Mouse (Mus musculus) kidney, adult 2 months (tissue): ENCODE measurements at regions not wholly inside any gene's neighbourhood (a gene's known extent, or its start where the extent isn't known, plus 50 kb on each side); places are given as distances from the start of the nearest gene placed in this dataset.

Source experiments
- DNase-seq: peaks from one replicate; pipeline ENCODE4 v3.0.0; 2021
- H3K27ac ChIP-seq: fragments of 200-500 bp; 2 replicates; pipeline ENCODE4 v1.5.1; 2012; ENCODE audit warnings: low read depth, low read length, control low read depth, inconsistent platforms; ENCODE audit not compliant: insufficient read depth
- H3K27me3 ChIP-seq: fragments of 200-500 bp; replicated peaks from 2 replicates; pipeline ENCODE4 v1.6.1; 2012; ENCODE audit warnings: mild to moderate bottlenecking, moderate library complexity, low read length, inconsistent platforms; ENCODE audit not compliant: control insufficient read depth, insufficient read depth
- H3K36me3 ChIP-seq: fragments of 200-500 bp; 2 replicates; pipeline ENCODE4 v1.6.1; 2012; ENCODE audit warnings: mild to moderate bottlenecking, moderate library complexity, low read length, inconsistent platforms; ENCODE audit not compliant: control insufficient read depth, insufficient read depth
- H3K4me1 ChIP-seq: fragments of 200-500 bp; 2 replicates; pipeline ENCODE4 v1.6.1; 2011; ENCODE audit warnings: low read length; ENCODE audit not compliant: control insufficient read depth, insufficient read depth
- H3K4me3 ChIP-seq: fragments of 200-500 bp; 2 replicates; pipeline ENCODE4 v1.5.1; 2011; ENCODE audit warnings: mild to moderate bottlenecking, low read depth, low read length, control low read depth; ENCODE audit not compliant: insufficient read depth
- CTCF ChIP-seq: fragments of 200-500 bp; conservative IDR thresholded peaks from 2 replicates; pipeline ENCODE4 v1.5.1; 2011; ENCODE audit warnings: low read depth, mild to moderate bottlenecking, control low read depth, low read length, moderate library complexity, mixed read lengths; ENCODE audit not compliant: insufficient read depth, insufficient read length
- POLR2A ChIP-seq: fragments of 200-500 bp; IDR thresholded peaks from one replicate; pipeline ENCODE4 v1.6.1; 2011; ENCODE audit warnings: low read depth, low read length, control low read depth
- WGBS: fragments of 180-500 bp; shearing (Covaris S2); methylation state at CpG from one replicate; pipeline ENCODE4 v1.1.7; 2018; 5-methylcytosine and 5-hydroxymethylcytosine counted together

- Histone ChIP-seq H3K27ac (no peak overlapping the region), H3K4me3 (no peak overlapping the region), H3K36me3 (no peaks in the 10 kb centered on the region), H3K4me1 (0 out of 2 replicates have a peak, but pooled peaks cover 4% of the 10 kb centered on the region), H3K27me3 (no peaks in the 10 kb centered on the region)
- 90% methylated on average over 14 of the region's 14 CpGs for WGBS
- TF ChIP-seq POLR2A (no peak), CTCF (no peak)
- no peak for DNase-seq
These were observed 153.1 kb downstream of the Zfp36l1 start for GRCm38 (mm10) chr12:79959540-79960305.

GRCm38 (mm10) chr12:79957211-79957610 lies 155.6 kb downstream of the Zfp36l1 start:
- Histone ChIP-seq H3K27ac (no peak overlapping the region), H3K27me3 (no peaks in the 10 kb centered on the region), H3K36me3 (no peaks in the 10 kb centered on the region), H3K4me1 (no peaks in the 10 kb centered on the region), H3K4me3 (no peak overlapping the region)
- 85% methylated on average over 4 of the region's 4 CpGs for WGBS
- TF ChIP-seq CTCF (no peak), POLR2A (no peak)
- no peak for DNase-seq

- Histone ChIP-seq H3K27ac (no peak overlapping the region), H3K36me3 (no peaks in the 10 kb centered on the region), H3K4me1 (peaks cover 2% of the 10 kb centered on the region; the same call in 1 of the 2 replicates), H3K4me3 (no peak overlapping the region), H3K27me3 (no peaks in the 10 kb centered on the region)
- TF ChIP-seq POLR2A (no peak), CTCF (no peak)
- WGBS, result 90% methylated on average over 6 of the region's 6 CpGs
- no peak for DNase-seq
These were observed 156.5 kb downstream of the Zfp36l1 start for GRCm38 (mm10) chr12:79956351-79956750.

GRCm38 (mm10) chr12:79955501-79955900 lies 157.3 kb downstream of the Zfp36l1 start:
- TF ChIP-seq POLR2A, result no peak
- no peak for TF ChIP-seq CTCF
- no peak for DNase-seq
- 92% methylated on average over 2 of the region's 2 CpGs for WGBS
- H3K4me1 ChIP-seq, result peaks cover 5% of the 10 kb centered on the region; the same call in 1 of the 2 replicates
- H3K27ac ChIP-seq, result no peak overlapping the region
- H3K36me3 ChIP-seq, result no peaks in the 10 kb centered on the region
- no peak overlapping the region for H3K4me3 ChIP-seq
- no peaks in the 10 kb centered on the region for H3K27me3 ChIP-seq

- Histone ChIP-seq H3K36me3 (no peaks in the 10 kb centered on the region), H3K27me3 (no peaks in the 10 kb centered on the region), H3K27ac (peak overlapping the region; percentile 7; the same call in 1 of the 2 replicates), H3K4me3 (no peak overlapping the region), H3K4me1 (peaks cover 8% of the 10 kb centered on the region)
- 88% methylated on average over 7 of the region's 7 CpGs for WGBS
- TF ChIP-seq POLR2A, result no peak
- TF ChIP-seq CTCF, result no peak
- DNase-seq, result no peak
These were observed 162.2 kb downstream of the Zfp36l1 start for GRCm38 (mm10) chr12:79950579-79951112.

- H3K4me1 ChIP-seq, result peaks cover 8% of the 10 kb centered on the region
- peak overlapping the region; percentile 53 for H3K27ac ChIP-seq
- no peaks in the 10 kb centered on the region for H3K36me3 ChIP-seq
- H3K4me3 ChIP-seq, result no peak overlapping the region
- WGBS, result 29% methylated on average over 14 of the region's 14 CpGs
- H3K27me3 ChIP-seq, result no peaks in the 10 kb centered on the region
- no peak for TF ChIP-seq POLR2A
- TF ChIP-seq CTCF, result no peak
- peak; percentile 91 for DNase-seq
These were observed 163.6 kb downstream of the Zfp36l1 start for GRCm38 (mm10) chr12:79949101-79949824.

- H3K4me1 ChIP-seq, result peaks cover 8% of the 10 kb centered on the region
- no peak overlapping the region for H3K4me3 ChIP-seq
- no peak for DNase-seq
- no peaks in the 10 kb centered on the region for H3K27me3 ChIP-seq
- TF ChIP-seq POLR2A, result no peak
- no peak for TF ChIP-seq CTCF
- H3K27ac ChIP-seq, result no peak overlapping the region
- no peaks in the 10 kb centered on the region for H3K36me3 ChIP-seq
- WGBS, result 94% methylated on average over 4 of the region's 4 CpGs
These were observed 165.2 kb downstream of the Zfp36l1 start for GRCm38 (mm10) chr12:79947574-79947973.
